Mouse (Mus musculus) mouse embryonic stem cell (cell line): ENCODE results near the gene Wwc2.

Source experiments
- in situ Hi-C, 2 experiments: fragments of 300-500 bp; cut with MboI; formaldehyde crosslinking; loops; 1 replicate in 1 of 2; 3 replicates in 1 of 2; pipeline ENCODE4 v1.14.3; 2019 to 2020; ENCODE audit warnings: low sequenced_read_pairs in 2 of 2, low pct_unique_long_range_greater_than_20kb in 1 of 2, mixed read lengths in 1 of 2; ENCODE audit not compliant: unreplicated experiment in 1 of 2

Wwc2 gene

DNA sequence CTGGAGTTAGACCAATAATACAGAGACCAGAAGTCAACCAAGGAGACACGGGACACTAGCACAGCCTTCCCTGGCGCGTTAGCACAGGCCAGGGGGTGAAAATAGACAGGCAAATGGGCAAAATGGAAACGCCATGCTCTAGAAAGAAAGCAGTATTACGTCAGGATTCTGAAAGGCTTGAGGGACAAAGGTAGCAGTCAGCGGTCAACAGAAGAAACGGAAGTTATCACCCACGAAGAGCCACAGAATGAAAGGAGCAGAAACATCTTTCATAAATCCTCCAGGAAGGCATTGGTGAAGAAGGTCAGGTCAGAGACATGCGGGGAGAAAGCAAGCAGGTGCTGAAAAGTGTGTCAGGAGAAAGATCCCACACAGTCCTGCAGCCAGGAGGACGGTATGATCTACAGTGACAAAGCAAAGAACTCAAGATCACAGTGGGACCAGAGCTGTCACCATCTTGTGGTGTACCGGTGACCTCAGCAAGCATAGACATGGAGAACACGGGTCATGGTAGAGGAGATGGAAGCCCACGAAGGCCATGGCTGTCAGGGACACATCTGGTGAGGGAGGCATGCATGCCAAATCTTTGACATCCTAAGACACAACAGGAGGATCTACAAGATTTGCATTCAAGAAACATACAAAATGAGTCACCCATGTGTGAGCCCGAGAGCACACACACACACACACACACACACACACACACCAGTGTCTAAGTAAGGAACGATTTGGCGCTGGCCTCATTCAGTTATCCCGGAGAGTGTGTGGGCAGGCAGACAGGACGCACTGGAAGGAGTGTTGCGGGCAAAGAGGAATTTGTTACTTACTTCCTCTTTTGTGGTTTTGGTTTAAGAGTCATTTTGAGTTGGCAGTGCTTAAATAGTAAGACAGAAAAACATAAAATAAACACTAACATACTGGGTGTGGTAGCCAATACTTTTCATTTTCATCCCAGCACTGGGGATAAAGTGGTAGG lies 73.4 kb downstream of the Wwc2 start:
- in situ Hi-C loops, result no loop called here

DNA sequence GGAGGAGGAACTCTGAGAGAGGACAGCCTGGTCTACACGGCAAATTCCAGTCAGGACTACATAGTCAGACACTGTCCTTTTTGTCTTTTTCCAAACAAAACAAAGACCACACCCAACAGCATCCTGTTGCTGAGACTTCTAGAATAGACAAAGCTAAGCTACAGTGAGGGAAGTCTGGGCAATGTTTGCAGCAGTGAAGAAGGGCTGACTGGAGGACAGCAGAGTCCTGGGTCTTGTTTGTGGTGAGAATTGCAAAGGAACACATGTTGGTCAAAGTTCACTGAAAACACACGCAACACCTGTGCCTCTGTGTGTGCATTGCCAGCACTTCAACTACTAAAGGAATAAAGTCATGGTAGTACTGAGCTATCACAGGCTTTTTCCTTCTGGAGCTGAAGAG lies 75.2 kb downstream of the Wwc2 start:
- in situ Hi-C loops, result no loop called here

DNA sequence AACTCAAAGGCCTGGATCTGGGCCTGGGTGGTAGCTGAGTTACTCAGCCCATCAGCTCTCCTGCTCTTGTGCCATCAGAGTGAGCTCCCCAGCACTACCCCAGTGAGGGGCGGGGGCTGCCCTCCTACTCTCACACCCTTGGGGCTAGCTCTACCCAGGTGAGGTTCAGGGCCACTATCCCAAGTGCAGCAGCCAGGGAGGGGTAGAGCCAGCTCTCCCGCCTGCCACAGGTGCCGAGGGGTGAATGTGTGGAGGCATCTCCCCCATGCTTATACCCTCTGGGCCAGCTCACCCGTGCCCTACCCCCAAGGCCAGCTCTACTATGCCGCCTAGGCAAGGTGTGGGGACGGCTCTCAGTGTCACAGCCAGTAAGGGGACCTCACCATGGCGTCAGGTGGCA lies 75.8 kb downstream of the Wwc2 start:
- in situ Hi-C loops, result no loop called here

DNA sequence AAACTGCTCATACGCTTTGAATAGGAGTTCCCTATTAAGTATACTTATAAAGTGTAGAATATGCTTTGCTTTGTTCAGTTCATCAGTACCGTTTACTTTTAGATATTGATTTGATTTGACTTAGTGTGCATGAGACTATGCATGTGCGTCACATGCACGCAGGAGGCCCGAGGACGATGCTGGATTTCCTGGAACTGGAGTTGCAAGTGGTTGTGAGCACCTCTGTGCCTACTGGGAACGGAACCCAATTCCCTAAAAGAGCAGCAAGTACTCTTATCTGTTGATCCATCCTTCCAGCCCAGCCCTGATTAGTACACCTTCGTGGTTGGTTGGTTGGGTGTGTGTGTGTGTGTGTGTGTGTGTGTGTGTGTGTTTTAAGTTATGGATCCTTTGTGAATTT lies 76.6 kb downstream of the Wwc2 start:
- in situ Hi-C loops, result no loop called here

DNA sequence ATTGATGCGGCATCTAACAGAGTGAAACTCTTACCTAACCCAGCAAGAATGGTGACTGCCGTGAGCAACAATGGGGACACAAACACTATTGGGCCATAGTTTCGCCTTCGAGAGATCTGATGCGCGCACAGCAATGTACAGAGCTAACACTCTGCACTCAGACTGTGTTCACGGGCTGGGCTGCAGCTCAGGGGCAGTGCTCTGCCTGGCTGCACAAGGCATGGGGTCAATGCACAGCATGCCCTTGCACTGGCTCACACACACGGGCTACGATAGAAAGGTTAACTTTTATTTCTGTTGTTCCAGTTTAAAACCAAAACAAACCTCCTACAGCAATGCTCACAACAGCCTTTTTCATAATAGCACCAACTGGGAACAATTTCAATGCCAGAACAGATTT lies 77.1 kb downstream of the Wwc2 start:
- in situ Hi-C loops, result no loop called here

DNA sequence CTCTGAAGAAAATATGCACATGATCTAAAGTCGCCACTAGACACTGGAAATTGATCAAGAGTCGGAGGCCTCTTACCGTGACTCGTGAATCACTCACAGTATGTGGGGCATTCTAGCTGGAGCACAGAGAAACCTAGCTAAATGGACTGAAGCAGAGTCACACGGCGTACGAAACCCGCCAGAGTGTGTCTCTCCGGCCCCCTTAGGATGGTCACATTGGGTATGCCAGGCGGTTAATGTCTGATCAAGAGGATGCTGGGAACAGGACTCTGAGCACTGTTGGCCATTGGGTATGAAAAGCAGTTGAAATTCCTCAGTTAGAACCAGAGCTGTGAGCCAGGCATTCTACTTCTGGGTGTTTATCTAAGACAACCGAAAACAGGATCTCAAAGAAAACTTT lies 81.0 kb downstream of the Wwc2 start:
- in situ Hi-C loops, result no loop called here

DNA sequence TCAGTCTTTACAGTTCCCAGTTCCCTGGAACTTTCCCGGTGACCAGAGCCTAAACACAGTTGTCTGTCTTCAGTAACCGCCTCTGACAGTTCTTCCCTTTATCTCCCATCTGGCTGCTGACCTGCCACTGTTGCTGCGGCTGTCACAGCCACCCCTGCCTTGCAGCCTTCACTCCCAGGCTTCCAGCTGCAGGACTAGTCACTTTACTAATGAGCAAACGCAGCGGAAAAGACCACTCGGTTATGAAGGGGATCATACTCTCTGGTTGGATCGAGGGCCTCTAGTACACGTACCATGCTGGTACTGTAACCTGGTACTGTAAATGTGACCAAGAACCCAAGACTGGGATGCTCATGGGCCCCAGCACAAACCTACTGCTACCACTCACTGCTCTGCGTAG lies 83.7 kb downstream of the Wwc2 start:
- in situ Hi-C loops, result no loop called here

DNA sequence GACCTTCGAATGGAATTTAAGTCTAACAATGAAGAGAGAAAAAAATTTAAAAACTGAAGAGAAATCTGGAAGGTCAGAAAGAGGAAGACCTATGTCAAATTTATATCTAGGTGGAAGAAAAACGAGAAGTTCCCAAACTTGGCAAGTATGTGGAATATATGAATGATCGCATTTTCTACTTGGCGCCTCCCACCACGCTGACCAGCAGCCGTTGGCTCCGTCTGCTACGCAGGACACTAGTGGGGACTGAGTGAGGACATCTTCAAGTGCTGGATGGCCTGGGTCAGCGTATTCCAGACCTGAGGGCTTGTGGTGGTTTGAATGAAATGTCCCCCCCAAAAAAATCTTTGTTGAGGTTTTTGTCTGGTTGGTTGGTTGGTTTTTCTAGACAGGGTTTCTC lies 84.6 kb downstream of the Wwc2 start:
- in situ Hi-C loops, result no loop called here

DNA sequence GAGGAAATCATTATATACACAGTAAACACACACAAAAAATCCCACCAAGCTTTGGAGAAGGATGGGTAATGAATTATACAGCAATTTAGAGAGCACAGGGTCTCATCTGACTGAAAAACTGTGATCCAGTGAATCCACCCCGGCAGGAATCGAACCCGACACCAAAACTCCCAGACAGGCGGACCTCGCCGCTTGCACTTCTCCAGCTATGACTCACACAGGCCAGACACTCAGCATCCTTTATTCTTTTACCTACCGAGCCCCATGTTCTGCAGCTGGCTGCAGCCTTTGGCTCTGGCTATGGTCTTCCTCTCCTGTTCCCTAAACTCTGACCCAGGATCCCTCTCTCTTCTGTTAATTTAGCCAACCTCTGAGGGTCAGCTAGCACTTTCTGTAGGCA lies 85.5 kb downstream of the Wwc2 start:
- in situ Hi-C loops, result no loop called here

DNA sequence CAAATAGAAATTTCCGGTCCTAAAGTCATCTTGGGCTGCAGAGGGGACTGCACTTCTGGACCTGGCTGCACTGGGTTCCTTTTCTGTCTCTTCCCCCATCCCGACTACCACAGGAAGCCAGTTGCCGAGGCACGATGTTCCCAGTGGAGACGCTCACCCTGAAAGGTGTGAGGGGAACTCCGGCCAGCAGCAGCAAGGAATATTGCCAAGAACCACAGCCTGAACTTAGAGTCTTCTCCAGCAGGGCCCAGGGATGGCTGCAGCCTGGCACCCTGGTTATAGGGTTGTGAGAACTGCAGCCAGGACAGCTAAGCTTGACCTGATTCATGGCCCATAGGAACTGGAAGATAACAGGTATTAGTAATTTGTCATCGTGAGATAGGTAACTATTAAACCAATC lies 86.7 kb downstream of the Wwc2 start:
- in situ Hi-C loops, result no loop called here

DNA sequence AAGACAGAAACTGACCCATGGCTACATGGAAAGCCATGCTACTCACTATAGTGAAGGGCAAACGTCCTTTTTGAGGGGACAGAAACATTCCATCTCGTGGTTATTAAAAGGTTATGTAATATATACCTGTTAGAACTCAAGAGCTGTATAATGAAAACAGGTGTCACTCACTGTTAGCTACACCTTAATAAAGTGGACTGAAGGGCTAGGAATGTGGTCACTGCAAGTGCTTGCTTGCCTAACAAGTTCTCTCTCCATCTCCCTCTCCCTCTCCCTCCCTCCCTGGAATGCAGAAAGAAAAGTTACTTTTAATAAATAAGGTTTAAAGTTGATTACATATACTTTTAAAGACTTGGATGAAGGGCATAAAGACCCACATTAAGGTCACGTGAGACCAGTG lies 88.0 kb downstream of the Wwc2 start:
- in situ Hi-C loops, result no loop called here

DNA sequence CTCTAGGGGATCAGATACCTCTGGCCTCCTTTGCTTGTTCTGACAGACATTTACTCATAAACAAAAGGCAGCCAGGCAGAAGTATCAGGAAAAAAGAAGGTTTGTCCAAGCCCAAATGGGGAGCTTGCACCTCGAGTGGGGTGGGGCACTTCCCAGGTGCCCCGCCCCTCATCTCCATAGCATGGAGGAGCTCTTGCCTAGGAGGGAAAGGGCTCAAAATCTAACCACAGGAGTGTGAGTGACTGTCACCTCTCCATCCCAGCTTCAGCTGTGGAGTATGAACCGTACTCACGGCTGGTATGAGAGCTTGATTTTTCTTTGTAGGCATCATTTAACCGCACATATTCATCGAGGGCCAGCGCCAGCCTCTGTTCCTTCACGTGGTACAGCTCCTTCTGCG lies 90.4 kb downstream of the Wwc2 start:
- in situ Hi-C loops, result no loop called here

DNA sequence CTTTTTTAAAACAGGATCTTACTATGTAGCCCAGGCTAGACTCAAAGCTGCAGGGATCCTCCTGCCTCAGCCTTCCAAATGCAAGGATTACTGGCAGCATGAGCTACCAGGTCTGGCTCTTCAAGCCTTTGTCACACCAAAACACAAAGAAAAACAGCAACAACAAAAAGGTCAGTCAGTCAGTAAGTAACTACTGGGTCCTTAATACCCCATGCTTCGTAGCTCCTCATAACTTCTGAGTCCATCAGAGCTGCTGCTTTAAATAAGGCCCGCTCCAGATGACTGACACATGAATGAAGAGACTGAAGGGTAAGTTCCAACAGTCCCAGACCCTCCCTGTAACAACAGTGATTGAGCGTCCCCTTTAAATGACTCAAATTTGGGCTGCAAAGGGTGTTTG lies 90.8 kb downstream of the Wwc2 start:
- in situ Hi-C loops, result no loop called here

DNA sequence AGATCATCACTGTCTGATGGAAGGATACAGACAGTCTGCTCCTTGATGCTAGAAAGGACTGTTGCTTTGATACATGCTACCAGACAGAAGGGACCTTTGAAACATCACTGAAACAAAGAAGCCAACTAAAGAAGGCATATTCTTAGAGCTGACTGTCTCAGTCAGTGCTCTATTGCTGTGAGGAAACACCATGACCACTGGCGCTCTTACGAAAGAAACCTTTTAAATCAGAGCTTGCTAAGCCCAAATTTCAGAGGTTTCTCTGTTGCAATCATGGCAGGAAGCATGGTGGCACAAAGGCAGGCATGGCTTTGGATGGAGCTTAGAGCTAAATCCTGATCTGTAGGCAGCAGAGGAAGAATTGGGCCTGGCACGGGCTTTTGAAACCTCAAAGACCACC lies 98.3 kb downstream of the Wwc2 start:
- in situ Hi-C loops, result no loop called here

DNA sequence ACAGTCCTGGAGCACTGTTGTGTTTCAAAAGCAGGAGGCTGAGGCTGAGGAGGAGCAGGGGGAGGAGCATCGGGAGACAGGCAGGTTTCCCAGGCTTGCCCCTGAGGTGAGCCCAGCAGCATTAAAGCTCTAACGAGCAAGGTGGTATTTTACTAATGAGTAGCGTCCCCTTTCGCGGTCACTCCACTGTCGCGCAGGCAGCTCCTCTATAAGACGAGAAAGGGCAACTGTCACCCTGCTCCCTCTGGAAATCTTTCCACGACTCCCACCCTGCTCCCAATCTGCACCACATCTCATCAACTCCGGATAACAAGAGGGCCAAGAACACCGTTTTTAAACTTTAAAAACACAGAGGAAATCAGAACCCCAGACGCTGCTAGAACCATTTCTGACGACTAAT lies 99.1 kb downstream of the Wwc2 start:
- in situ Hi-C loops, result no loop called here

DNA sequence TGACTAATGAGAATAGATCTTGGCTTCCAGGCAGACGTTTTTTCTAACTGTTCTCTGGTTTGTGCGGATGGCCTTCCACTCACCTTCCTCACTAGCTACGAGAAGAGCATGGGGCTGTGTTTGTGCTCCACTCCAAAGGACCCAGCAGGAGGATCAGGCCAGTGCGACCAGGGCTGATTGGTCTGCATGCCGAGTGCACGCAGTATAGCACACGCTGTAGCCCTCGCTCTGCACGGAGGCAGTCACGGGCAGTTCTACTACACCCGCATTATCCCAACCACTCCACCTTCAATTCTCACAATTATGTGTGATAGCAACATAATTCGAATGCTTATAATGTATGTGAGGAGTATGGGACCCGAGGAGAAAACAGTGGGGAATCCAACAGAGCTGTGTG lies 99.9 kb downstream of the Wwc2 start:
- in situ Hi-C loops, result no loop called here

DNA sequence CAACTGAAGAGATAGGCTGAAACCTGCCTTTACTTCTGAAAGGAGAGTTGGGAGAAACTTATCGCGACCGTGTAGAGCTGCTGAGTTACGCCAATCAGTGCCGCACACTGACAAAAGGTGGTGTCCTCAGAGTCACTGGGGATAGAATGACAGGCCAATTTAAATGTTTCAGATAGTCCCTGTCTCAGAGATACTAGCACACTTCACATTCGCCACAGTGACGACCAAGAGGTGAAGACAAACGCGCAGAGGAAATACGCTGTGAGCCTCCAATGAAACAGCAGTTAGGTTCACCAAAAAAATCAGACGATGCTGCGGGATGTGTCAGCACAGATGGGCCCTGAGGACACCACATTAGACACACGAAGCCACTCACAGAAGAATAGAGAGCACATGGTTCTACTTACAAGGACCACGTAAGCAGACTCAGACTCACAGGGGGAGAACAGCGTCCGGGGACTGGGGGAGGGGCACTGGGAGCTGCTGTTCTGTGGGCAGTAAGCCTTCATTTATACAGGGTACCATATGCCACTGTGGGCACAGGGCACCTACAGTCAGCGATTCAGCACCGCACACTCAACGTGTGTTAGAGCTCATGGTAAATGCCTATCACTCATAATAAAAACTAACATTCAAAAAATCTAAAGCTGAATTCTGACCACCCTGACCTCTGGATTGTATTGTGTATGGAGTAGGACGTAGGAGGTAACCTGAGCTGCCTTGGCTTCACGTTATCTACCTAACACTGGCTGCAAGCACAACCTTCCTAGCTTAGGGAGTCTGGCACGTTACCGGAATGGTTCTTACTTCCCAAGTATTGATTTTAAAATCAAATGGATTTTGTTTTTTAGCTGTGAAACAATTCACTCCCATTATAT lies 100.5 kb downstream of the Wwc2 start:
- in situ Hi-C loops, result no loop called here

DNA sequence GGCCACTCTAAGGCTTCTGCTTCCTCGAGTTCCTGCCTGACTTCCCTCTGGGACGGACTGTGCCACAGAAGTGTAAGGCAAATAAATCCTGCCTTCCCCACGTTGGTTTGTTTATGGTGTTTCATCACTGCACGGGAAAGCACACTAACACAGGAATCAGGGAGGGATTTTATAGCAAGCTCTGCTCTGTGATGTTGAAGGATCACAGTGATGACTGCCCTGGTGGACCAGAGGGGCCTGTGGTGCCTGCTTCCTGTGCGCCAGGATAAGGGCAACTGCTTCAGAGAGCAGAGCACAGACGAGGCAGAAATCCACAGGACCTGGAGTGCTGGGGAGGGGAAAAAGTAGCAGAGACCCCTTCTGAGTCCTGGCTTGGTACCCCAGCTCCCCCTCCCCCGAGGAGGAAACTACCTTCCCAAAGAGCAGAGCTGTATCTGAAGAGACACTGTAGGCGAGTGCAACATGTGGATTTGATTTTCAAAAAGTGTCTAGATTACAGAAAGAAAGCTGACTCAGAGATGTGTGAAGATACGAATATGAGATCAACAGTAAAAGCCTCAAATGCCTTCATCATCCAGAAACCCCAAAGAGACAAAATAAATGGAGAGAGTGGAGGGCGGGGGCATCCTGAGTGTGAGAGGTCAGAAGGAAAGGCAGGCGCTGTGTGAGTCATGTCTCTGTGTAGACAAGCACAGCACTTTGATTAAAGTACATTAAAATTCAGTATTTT lies 101.7 kb downstream of the Wwc2 start:
- in situ Hi-C loops, result no loop called here

DNA sequence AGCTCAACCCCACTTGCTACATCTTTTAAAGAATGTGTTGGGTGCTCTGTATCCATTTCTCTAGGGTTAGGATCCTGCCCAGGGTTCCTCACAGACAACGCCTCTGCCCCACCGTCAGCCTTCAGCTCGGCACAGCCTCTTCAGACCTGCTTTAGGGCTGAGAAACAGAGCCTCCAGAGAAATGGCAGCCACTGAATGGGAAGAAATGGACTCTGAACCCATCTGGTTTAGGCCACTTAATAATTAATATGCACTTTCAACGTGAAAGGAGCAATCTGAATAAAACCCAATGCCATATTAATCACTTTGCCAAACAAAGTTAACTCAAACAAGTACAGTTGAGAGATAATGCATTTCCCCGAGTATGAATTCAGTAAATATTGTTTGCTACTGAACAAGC lies 106.4 kb downstream of the Wwc2 start:
- in situ Hi-C loops, result no loop called here
